Mouse (Mus musculus): ENCODE results near the gene Wasf2.

Wasf2 gene

GRCm38 (mm10) chr4:133174361-133174760, 44.1 kb downstream of the Wasf2 start:
- no peak for DNase-seq (ENCODE audit: low read depth, low spot score)

GRCm38 (mm10) chr4:133175274-133175673, 45.0 kb downstream of the Wasf2 start:
- DNase-seq (ENCODE audit: low read depth, low spot score) = no peak

GRCm38 (mm10) chr4:133175998-133176760, 45.9 kb downstream of the Wasf2 start:
- DNase-seq (ENCODE audit: low read depth, low spot score) = no peak

- no peak for DNase-seq (ENCODE audit: low read depth, low spot score)
Observed at GRCm38 (mm10) chr4:133176761-133177403, 46.6 kb downstream of the Wasf2 start.

- DNase-seq (ENCODE audit: low read depth, low spot score) = no peak
Observed at GRCm38 (mm10) chr4:133178305-133178704, 48.0 kb downstream of the Wasf2 start.

GRCm38 (mm10) chr4:133179258-133179657, 49.0 kb downstream of the Wasf2 start:
- DNase-seq (ENCODE audit: low read depth, low spot score) = no peak

GRCm38 (mm10) chr4:133182439-133183033, 52.2 kb downstream of the Wasf2 start:
- DNase-seq (ENCODE audit: low read depth, low spot score) = no peak

GRCm38 (mm10) chr4:133184031-133184897, 54.0 kb downstream of the Wasf2 start:
- no peak for DNase-seq (ENCODE audit: low read depth, low spot score)

GRCm38 (mm10) chr4:133184898-133185665, 54.8 kb downstream of the Wasf2 start:
- no peak for DNase-seq (ENCODE audit: low read depth, low spot score)

GRCm38 (mm10) chr4:133185893-133186292, 55.6 kb downstream of the Wasf2 start:
- no peak for DNase-seq (ENCODE audit: low read depth, low spot score)

- DNase-seq (ENCODE audit: low read depth, low spot score) = no peak
Observed at GRCm38 (mm10) chr4:133186856-133187255, 56.6 kb downstream of the Wasf2 start.

GRCm38 (mm10) chr4:133189396-133189795, 59.1 kb downstream of the Wasf2 start:
- DNase-seq (ENCODE audit: low read depth, low spot score) = no peak

GRCm38 (mm10) chr4:133194482-133194881, 64.2 kb downstream of the Wasf2 start:
- no peak for DNase-seq (ENCODE audit: low read depth, low spot score)

GRCm38 (mm10) chr4:133195014-133195413, 64.7 kb downstream of the Wasf2 start:
- no peak for DNase-seq (ENCODE audit: low read depth, low spot score)

GRCm38 (mm10) chr4:133196136-133196535, 65.8 kb downstream of the Wasf2 start:
- DNase-seq (ENCODE audit: low read depth, low spot score) = no peak

GRCm38 (mm10) chr4:133196852-133197251, 66.5 kb downstream of the Wasf2 start:
- DNase-seq (ENCODE audit: low read depth, low spot score) = no peak

GRCm38 (mm10) chr4:133197355-133197754, 67.0 kb downstream of the Wasf2 start:
- no peak for DNase-seq (ENCODE audit: low read depth, low spot score)

- DNase-seq (ENCODE audit: low read depth, low spot score) = no peak
Observed at GRCm38 (mm10) chr4:133197801-133198286, 67.5 kb downstream of the Wasf2 start.

GRCm38 (mm10) chr4:133198337-133199180, 68.3 kb downstream of the Wasf2 start:
- no peak for DNase-seq (ENCODE audit: low read depth, low spot score)

GRCm38 (mm10) chr4:133199743-133200142, 69.4 kb downstream of the Wasf2 start:
- DNase-seq (ENCODE audit: low read depth, low spot score) = no peak

Data from embryo, embryonic 11.5 days (tissue).